Mouse (Mus musculus): ENCODE results near the gene Igfbpl1.
A peak's percentile ranks its signal among the peaks of the same experiment; 100 is the strongest.

The Igfbpl1 gene

GRCm38 (mm10) chr4:45822781-45823575 lies 3.7 kb downstream of the Igfbpl1 start:
- no peak for DNase-seq (ENCODE audit: low read depth, low spot score)

GRCm38 (mm10) chr4:45821995-45822394 lies 4.7 kb downstream of the Igfbpl1 start:
- DNase-seq (ENCODE audit: low read depth, low spot score), result no peak

- DNase-seq (ENCODE audit: low read depth, low spot score), result peak; percentile 58
Observed at GRCm38 (mm10) chr4:45820074-45820830, 6.5 kb downstream of the Igfbpl1 start.

GRCm38 (mm10) chr4:45819208-45819931 lies 7.4 kb downstream of the Igfbpl1 start:
- no peak for DNase-seq (ENCODE audit: low read depth, low spot score)

- DNase-seq (ENCODE audit: low read depth, low spot score), result no peak
Observed at GRCm38 (mm10) chr4:45818814-45819207, 7.9 kb downstream of the Igfbpl1 start.

GRCm38 (mm10) chr4:45815542-45815941 lies 11.2 kb downstream of the Igfbpl1 start:
- DNase-seq (ENCODE audit: low read depth, low spot score), result no peak

- no peak for DNase-seq (ENCODE audit: low read depth, low spot score)
Observed at GRCm38 (mm10) chr4:45811250-45811649, 15.5 kb downstream of the Igfbpl1 start.

- DNase-seq (ENCODE audit: low read depth, low spot score), result no peak
Observed at GRCm38 (mm10) chr4:45808034-45808433, 18.7 kb downstream of the Igfbpl1 start.

GRCm38 (mm10) chr4:45802900-45803299 lies 23.8 kb downstream of the Igfbpl1 start:
- DNase-seq (ENCODE audit: low read depth, low spot score), result no peak

- DNase-seq (ENCODE audit: low read depth, low spot score), result no peak
Observed at GRCm38 (mm10) chr4:45799956-45800537, 26.7 kb downstream of the Igfbpl1 start.

- peak; percentile 43 for DNase-seq (ENCODE audit: low read depth, low spot score)
Observed at GRCm38 (mm10) chr4:45798964-45799363, 27.8 kb downstream of the Igfbpl1 start, which contains the start of gene Aldh1b1. Gene Aldh1b1, plus strand, starts transcription at chr4:45799022.

GRCm38 (mm10) chr4:45796760-45797159 lies 30.0 kb downstream of the Igfbpl1 start:
- no peak for DNase-seq (ENCODE audit: low read depth, low spot score)

- no peak for DNase-seq (ENCODE audit: low read depth, low spot score)
Observed at GRCm38 (mm10) chr4:45795191-45795811, 31.4 kb downstream of the Igfbpl1 start.

- no peak for DNase-seq (ENCODE audit: low read depth, low spot score)
Observed at GRCm38 (mm10) chr4:45790018-45790417, 36.7 kb downstream of the Igfbpl1 start.

GRCm38 (mm10) chr4:45789263-45789958 lies 37.3 kb downstream of the Igfbpl1 start:
- no peak for DNase-seq (ENCODE audit: low read depth, low spot score)

GRCm38 (mm10) chr4:45788446-45789081 lies 38.2 kb downstream of the Igfbpl1 start:
- no peak for DNase-seq (ENCODE audit: low read depth, low spot score)

GRCm38 (mm10) chr4:45786674-45787073 lies 40.0 kb downstream of the Igfbpl1 start:
- DNase-seq (ENCODE audit: low read depth, low spot score), result no peak

- DNase-seq (ENCODE audit: low read depth, low spot score), result no peak
Observed at GRCm38 (mm10) chr4:45785959-45786358, 40.8 kb downstream of the Igfbpl1 start.

GRCm38 (mm10) chr4:45783671-45784070 lies 43.1 kb downstream of the Igfbpl1 start:
- no peak for DNase-seq (ENCODE audit: low read depth, low spot score)

- peak; percentile 47 for DNase-seq (ENCODE audit: low read depth, low spot score)
Observed at GRCm38 (mm10) chr4:45771619-45772018, 55.1 kb downstream of the Igfbpl1 start.

All from A20 (cell line).